14 mouse cellular contexts compared by ENCODE assay signal in the genomic region with DNA sequence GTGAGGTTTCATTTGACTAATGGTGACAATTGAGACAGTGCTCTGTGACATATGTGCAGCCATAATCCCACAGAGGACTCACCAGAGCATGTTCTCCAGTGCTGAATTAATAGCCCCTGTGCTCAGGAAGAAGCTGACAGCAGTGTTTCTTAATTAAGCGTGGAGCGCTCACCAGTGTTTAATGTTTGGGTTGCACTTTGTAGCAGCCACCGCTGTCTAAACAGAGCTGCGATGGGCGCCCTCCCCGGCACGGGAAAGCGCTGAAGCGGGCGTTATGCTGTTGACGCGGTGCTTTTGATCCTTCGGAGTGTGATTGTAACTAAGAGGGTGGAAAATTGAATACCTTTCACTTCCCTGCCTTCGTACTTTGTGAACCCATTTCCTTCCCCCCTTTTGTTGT.
A peak's percentile ranks its signal among the peaks of the same experiment; 100 is the strongest.
DNase-seq lines count a peak whose midpoint lies in the region; ATAC-seq and TF ChIP-seq lines count a peak whose summit lies in the region.
"Had no signal": no experiment of that assay in that cellular context is flagged by ENCODE, and none has a peak within 500 bp of the region (broad histone marks: within the 10 kb centered on the region; RNA-seq: fewer than 3 reads in every experiment).

No protein-coding gene starts in this region.

- H3K4me1 ChIP-seq in kidney, embryonic 15.5 days = peaks cover 3% of the 10 kb centered on the region; the same call in 1 of the 2 replicates
- no peaks in the 10 kb centered on the region; the same call in 1 of the 2 replicates for H3K4me1 ChIP-seq in forebrain, embryonic 11.5 days (replicated peaks; ENCODE audit: control insufficient read depth, insufficient read depth, low read length)
- H3K4me1 ChIP-seq in hindbrain, postnatal 0 days (ENCODE audit: insufficient read depth, low read length) = no peaks in the 10 kb centered on the region
- H3K4me1 ChIP-seq in neural tube, embryonic 14.5 days (ENCODE audit: control insufficient read depth, insufficient read depth, low read length) = peaks cover 5% of the 10 kb centered on the region; the same call in 1 of the 2 replicates
- H3K4me1 ChIP-seq: intestine, embryonic 15.5 days; limb, embryonic 15.5 days had no signal

- no peak overlapping the region for H3K9ac ChIP-seq in kidney, embryonic 15.5 days
- no peak overlapping the region for H3K9ac ChIP-seq in forebrain, embryonic 11.5 days (ENCODE audit: low read length)
- H3K9ac ChIP-seq in hindbrain, postnatal 0 days (replicated peaks; ENCODE audit: low read length) = no peak overlapping the region
- no peak overlapping the region for H3K9ac ChIP-seq in neural tube, embryonic 14.5 days (replicated peaks; ENCODE audit: low read depth, low read length)
- H3K9ac ChIP-seq: intestine, embryonic 15.5 days; limb, embryonic 15.5 days had no signal

- no peak overlapping the region for H3K4me2 ChIP-seq in kidney, embryonic 15.5 days
- H3K4me2 ChIP-seq in forebrain, embryonic 11.5 days (ENCODE audit: low read depth, low read length, severe bottlenecking) = no peak overlapping the region
- H3K4me2 ChIP-seq in hindbrain, postnatal 0 days (ENCODE audit: low read depth, low read length) = no peak overlapping the region
- no peak overlapping the region; the same call in 1 of the 2 replicates for H3K4me2 ChIP-seq in neural tube, embryonic 14.5 days (ENCODE audit: low read depth, low read length)
- H3K4me2 ChIP-seq: intestine, embryonic 15.5 days; limb, embryonic 15.5 days had no signal

- peak; percentile 23; the same call in 1 of the 2 replicates for TF ChIP-seq CTCF in hindbrain, postnatal 0 days (IDR thresholded peaks at IDR 0.05; ENCODE audit: low read depth)

- no peak for DNase-seq in kidney, adult 18-20 months
- DNase-seq in forebrain, embryonic 11.5 days (ENCODE audit: low spot score) = peak; percentile 64
- DNase-seq in hindbrain, postnatal 0 days (ENCODE audit: low spot score) = peak; percentile 47
- DNase-seq in layer of hippocampus, adult 9-10 months (ENCODE audit: low spot score) = no peak
- DNase-seq in ovary, postnatal 14 days (ENCODE audit: low spot score) = no peak
- no peak for DNase-seq in adrenal gland, postnatal 14 days
- DNase-seq: B cell, adult 2 months; cerebellum, postnatal 10 days; gastrocnemius, postnatal 10 days had no signal

- H3K36me3 ChIP-seq in kidney, embryonic 15.5 days = peaks cover 28% of the 10 kb centered on the region
- peaks cover 2% of the 10 kb centered on the region; the same call in 1 of the 2 replicates for H3K36me3 ChIP-seq in forebrain, embryonic 11.5 days (ENCODE audit: control insufficient read depth, insufficient read depth, low read length)
- peaks cover 11% of the 10 kb centered on the region; the same call in 1 of the 2 replicates for H3K36me3 ChIP-seq in hindbrain, postnatal 0 days (ENCODE audit: insufficient read depth, low read length)
- H3K36me3 ChIP-seq in neural tube, embryonic 14.5 days (ENCODE audit: control insufficient read depth, insufficient read depth, low read length) = 0 out of 2 replicates have a peak, but pooled peaks cover 10% of the 10 kb centered on the region

- ATAC-seq in kidney, embryonic 15.5 days (replicated peaks; ENCODE audit: low FRiP score) = peak; percentile 43
- peak; percentile 49; the same call in 1 of the 2 replicates for ATAC-seq in forebrain, embryonic 11.5 days (replicated peaks; ENCODE audit: low FRiP score)
- no peak for ATAC-seq in hindbrain, postnatal 0 days
- ATAC-seq in neural tube, embryonic 14.5 days (ENCODE audit: low read depth) = peak; percentile 66; the same call in 1 of the 2 replicates
- ATAC-seq: intestine, embryonic 15.5 days had no signal

- no peak overlapping the region for H3K27ac ChIP-seq in kidney, embryonic 15.5 days
- no peak overlapping the region for H3K27ac ChIP-seq in forebrain, embryonic 11.5 days (ENCODE audit: low read depth, low read length)
- H3K27ac ChIP-seq in hindbrain, postnatal 0 days = no peak overlapping the region
- peak overlapping the region; percentile 35; the same call in 1 of the 2 replicates for H3K27ac ChIP-seq in neural tube, embryonic 14.5 days (ENCODE audit: low read depth, low read length)
- H3K27ac ChIP-seq: intestine, embryonic 15.5 days; limb, embryonic 15.5 days had no signal

- H3K9me3 ChIP-seq in kidney, embryonic 15.5 days (replicated peaks) = no peaks in the 10 kb centered on the region
- no peaks in the 10 kb centered on the region; the same call in 1 of the 2 replicates for H3K9me3 ChIP-seq in forebrain, embryonic 11.5 days (ENCODE audit: control insufficient read depth, low read length)
- H3K9me3 ChIP-seq in hindbrain, postnatal 0 days (ENCODE audit: low read length) = no peaks in the 10 kb centered on the region
- no peaks in the 10 kb centered on the region for H3K9me3 ChIP-seq in neural tube, embryonic 14.5 days (ENCODE audit: control insufficient read depth, low read length)
- H3K9me3 ChIP-seq: intestine, embryonic 15.5 days; limb, embryonic 15.5 days had no signal

- no peak overlapping the region for H3K4me3 ChIP-seq in kidney, embryonic 15.5 days (replicated peaks)
- H3K4me3 ChIP-seq in forebrain, embryonic 11.5 days (ENCODE audit: low read depth, low read length) = no peak overlapping the region
- no peak overlapping the region for H3K4me3 ChIP-seq in hindbrain, postnatal 0 days (ENCODE audit: low read length)
- H3K4me3 ChIP-seq in neural tube, embryonic 14.5 days (ENCODE audit: low read depth, low read length) = no peak overlapping the region
- H3K4me3 ChIP-seq: erythroblast, embryonic 14.5 days; intestine, embryonic 15.5 days; limb, embryonic 15.5 days had no signal

- WGBS in kidney, embryonic 15.5 days = 22% methylated on average over 14 of the region's 14 CpGs
- WGBS in forebrain, embryonic 11.5 days = 34% methylated on average over 14 of the region's 14 CpGs
- 20% methylated on average over 14 of the region's 14 CpGs for WGBS in hindbrain, postnatal 0 days
- 8% methylated on average over 14 of the region's 14 CpGs for WGBS in neural tube, embryonic 14.5 days

- H3K27me3 ChIP-seq in kidney, embryonic 15.5 days = no peaks in the 10 kb centered on the region
- no peaks in the 10 kb centered on the region for H3K27me3 ChIP-seq in forebrain, embryonic 11.5 days (ENCODE audit: control insufficient read depth, insufficient read depth, low read length)
- H3K27me3 ChIP-seq in hindbrain, postnatal 0 days (ENCODE audit: insufficient read depth, low read length) = no peaks in the 10 kb centered on the region
- H3K27me3 ChIP-seq in neural tube, embryonic 14.5 days (ENCODE audit: control insufficient read depth, insufficient read depth, low read length) = no peaks in the 10 kb centered on the region
- H3K27me3 ChIP-seq: intestine, embryonic 15.5 days; limb, embryonic 15.5 days had no signal

Comparison
In these comparisons a context has a peak if more than half of its experiments do, and no peak if none do; other contexts are left out.
1. DNase-seq: peak in forebrain, embryonic 11.5 days (single experiment) and hindbrain, postnatal 0 days (single experiment); none in kidney, adult 18-20 months (single experiment), layer of hippocampus, adult 9-10 months (single experiment), ovary, postnatal 14 days (single experiment) and adrenal gland, postnatal 14 days (single experiment).